Mouse (Mus musculus) left cerebral cortex, postnatal 36 days (tissue): ENCODE data around the gene Bmp4. TPM values are rescaled to one million over a fixed set of nuclear protein-coding genes. Genes with fewer than 3 reads are reported as not detected.

ENCODE experiments used
- DNase-seq, 2 experiments: peaks; one replicate each; pipeline ENCODE4 v3.0.0; 2021 to 2022; ENCODE audit warnings: low spot score in 2 of 2, mixed read lengths in 1 of 2
- intact Hi-C: fragments of 180-260 bp; cut with DNase I; formaldehyde crosslinking; loops from one replicate; pipeline ENCODE4 v1.15.1; 2025
- total RNA-seq, 2 experiments: library from RNA; stranded (reverse); gene quantifications; 2 replicates each; pipeline ENCODE4 v1.2.3; 2021

The Bmp4 gene
- total RNA-seq, 2 experiments from 2014 or later = 5.5 to 8.1 TPM

GRCm38 (mm10) chr14:46387357-46387671 is 3.2 kb downstream of the Bmp4 start:
- intact Hi-C loops = loop anchor here (10.0 kb wide), 1 partner anchor 223 kb away; no protein-coding TSS in a partner anchor
- DNase-seq = no peak

- intact Hi-C loops = loop anchor here (10.0 kb wide), 1 partner anchor 222 kb away; no protein-coding TSS in a partner anchor
- DNase-seq = no peak
Measured at GRCm38 (mm10) chr14:46386478-46387356, 3.8 kb downstream of the Bmp4 start.

- intact Hi-C loops = loop anchor here (10.0 kb wide), 1 partner anchor 221 kb away; no protein-coding TSS in a partner anchor
- no peak for DNase-seq
Measured at GRCm38 (mm10) chr14:46385701-46386477, 4.6 kb downstream of the Bmp4 start.

- DNase-seq = no peak
- intact Hi-C loops = loop anchor here (10.0 kb wide), 1 partner anchor 220 kb away; no protein-coding TSS in a partner anchor
Measured at GRCm38 (mm10) chr14:46384946-46385691, 5.3 kb downstream of the Bmp4 start.

GRCm38 (mm10) chr14:46381457-46381856 is 9.0 kb downstream of the Bmp4 start:
- intact Hi-C loops = loop anchor here (10.0 kb wide), 1 partner anchor 217 kb away; no protein-coding TSS in a partner anchor
- DNase-seq = no peak

- intact Hi-C loops = loop anchor here (10.0 kb wide), 1 partner anchor 216 kb away; no protein-coding TSS in a partner anchor
- DNase-seq = no peak
Measured at GRCm38 (mm10) chr14:46380286-46380721, 10.2 kb downstream of the Bmp4 start.

GRCm38 (mm10) chr14:46379285-46379684 is 11.2 kb downstream of the Bmp4 start, which contains the start of gene Gm15217:
TSS of gene Gm15217 (plus strand) at chr14:46379414.
- no peak for DNase-seq
- intact Hi-C loops = no loop called here

GRCm38 (mm10) chr14:46375796-46376195 is 14.7 kb downstream of the Bmp4 start:
- intact Hi-C loops = no loop called here
- DNase-seq = no peak

- intact Hi-C loops = no loop called here
- no peak for DNase-seq
Measured at GRCm38 (mm10) chr14:46372452-46372851, 18.0 kb downstream of the Bmp4 start.

- no peak for DNase-seq
- intact Hi-C loops = no loop called here
Measured at GRCm38 (mm10) chr14:46363209-46363608, 27.3 kb downstream of the Bmp4 start.

GRCm38 (mm10) chr14:46357696-46358095 is 32.8 kb downstream of the Bmp4 start:
- no peak for DNase-seq

GRCm38 (mm10) chr14:46357286-46357685 is 33.2 kb downstream of the Bmp4 start:
- intact Hi-C loops = no loop called here
- no peak for DNase-seq

More at GRCm38 (mm10) chr14:46357696-46358095, 32.8 kb downstream of the Bmp4 start:
- intact Hi-C loops = no loop called here

- intact Hi-C loops = no loop called here
- DNase-seq = no peak
Measured at GRCm38 (mm10) chr14:46344750-46345149, 45.7 kb downstream of the Bmp4 start.

GRCm38 (mm10) chr14:46338801-46339200 is 51.7 kb downstream of the Bmp4 start:
- intact Hi-C loops = no loop called here

More at GRCm38 (mm10) chr14:46338801-46339200, 51.7 kb downstream of the Bmp4 start:
- no peak for DNase-seq

Other genes with a start within 250 kb of the Bmp4 start
- not detected for gene Gm15217, start 11.3 kb downstream of the Bmp4 start, total RNA-seq